Mouse (Mus musculus) forebrain, embryonic 14.5 days (tissue): ENCODE results near the gene Setd2. TPM values are rescaled to one million over a fixed set of nuclear protein-coding genes. Genes with fewer than 3 reads are reported as not detected.

ENCODE experiments used
- ATAC-seq: fragments of 200-750 bp; cut with Nextera tagmentation; 2 replicates; pipeline ENCODE4 v1.8.0; 2017; ENCODE audit warnings: mild to moderate bottlenecking, moderate library complexity
- DNase-seq: peaks from one replicate; pipeline ENCODE4 v3.0.0-alpha.2; 2015; ENCODE audit warnings: low spot score
- H3K27ac ChIP-seq: fragments of 300-500 bp; sonication (generic); 2 replicates; pipeline ENCODE4 v1.5.1; 2014; ENCODE audit warnings: low read depth, mild to moderate bottlenecking, control low read depth, low read length, moderate library complexity
- H3K27me3 ChIP-seq: fragments of 300-500 bp; sonication (generic); replicated peaks from 2 replicates; pipeline ENCODE4 v1.6.1; 2014; ENCODE audit warnings: low read length, control low read depth, mixed read lengths; ENCODE audit not compliant: control insufficient read depth, insufficient read depth
- H3K36me3 ChIP-seq: fragments of 300-500 bp; sonication (generic); 2 replicates; pipeline ENCODE4 v1.6.1; 2014; ENCODE audit warnings: low read length, control low read depth; ENCODE audit not compliant: control insufficient read depth, insufficient read depth
- H3K4me1 ChIP-seq: fragments of 300-500 bp; sonication (generic); 2 replicates; pipeline ENCODE4 v1.6.1; 2014; ENCODE audit warnings: antibody characterized with exemption, low read length, control low read depth; ENCODE audit not compliant: control insufficient read depth, insufficient read depth
- H3K4me2 ChIP-seq: fragments of 300-500 bp; sonication (generic); 2 replicates; pipeline ENCODE4 v1.6.1; 2014; ENCODE audit warnings: mild to moderate bottlenecking, control low read depth, low read length
- H3K4me3 ChIP-seq: fragments of 300-500 bp; sonication (generic); 2 replicates; pipeline ENCODE4 v1.5.1; 2014; ENCODE audit warnings: low read depth, low read length, control low read depth
- H3K9ac ChIP-seq: fragments of 300-500 bp; sonication (generic); 2 replicates; pipeline ENCODE4 v1.6.1; 2014; ENCODE audit warnings: mild to moderate bottlenecking, low read length, control low read depth, moderate library complexity
- H3K9me3 ChIP-seq: fragments of 300-500 bp; sonication (generic); replicated peaks from 2 replicates; pipeline ENCODE4 v1.6.1; 2016; ENCODE audit warnings: low read length, control low read depth, mixed read lengths; ENCODE audit not compliant: control insufficient read depth
- WGBS: fragments of 180-500 bp; shearing (Covaris S2); extraction: QIAGEN DNeasy Blood & Tissue Kit; methylation state at CpG from one replicate; pipeline ENCODE4 v1.1.7; 2014; 5-methylcytosine and 5-hydroxymethylcytosine counted together
- polyA plus RNA-seq: library from polyadenylated mRNA; unstranded; fragments of >200 nt; fragmentation: Nextera tagmentation; extraction: Ambion mirVana; gene quantifications from 2 replicates; pipeline ENCODE4 v1.2.1, GENCODE M21; 2014

Gene Setd2
- polyA plus RNA-seq, 1 experiment from 2014 or later: 36.1 TPM

DNA sequence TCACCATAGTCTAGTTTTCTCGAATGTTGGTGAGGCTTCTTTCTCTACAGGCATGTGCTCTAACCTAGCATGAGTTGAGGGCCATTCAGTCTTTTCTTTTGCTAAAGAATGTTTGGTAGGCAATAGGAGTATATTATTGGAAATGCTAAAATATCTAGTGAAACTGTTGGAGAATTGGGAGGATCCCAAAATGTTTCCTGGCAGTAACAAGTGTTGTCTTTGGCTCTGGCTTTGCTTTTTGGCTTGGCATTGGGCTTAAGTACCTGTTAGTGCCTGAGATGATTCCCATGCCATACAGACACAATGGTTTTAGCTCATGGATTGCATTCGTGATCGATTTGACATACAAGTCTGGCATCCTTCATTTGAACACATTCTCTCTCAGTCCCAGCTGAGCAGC lies 79.1 kb downstream of the Setd2 start:
- no peak overlapping the region for H3K4me2 ChIP-seq
- no peaks in the 10 kb centered on the region for H3K9me3 ChIP-seq
- H3K9ac ChIP-seq: no peak overlapping the region
- no peaks in the 10 kb centered on the region for H3K4me1 ChIP-seq
- 84% methylated on average over 3 of the region's 3 CpGs for WGBS
- H3K4me3 ChIP-seq: no peak overlapping the region
- no peak for ATAC-seq
- no peaks in the 10 kb centered on the region for H3K27me3 ChIP-seq
- H3K36me3 ChIP-seq: peaks cover 48% of the 10 kb centered on the region
- no peak for DNase-seq
- no peak overlapping the region for H3K27ac ChIP-seq

DNA sequence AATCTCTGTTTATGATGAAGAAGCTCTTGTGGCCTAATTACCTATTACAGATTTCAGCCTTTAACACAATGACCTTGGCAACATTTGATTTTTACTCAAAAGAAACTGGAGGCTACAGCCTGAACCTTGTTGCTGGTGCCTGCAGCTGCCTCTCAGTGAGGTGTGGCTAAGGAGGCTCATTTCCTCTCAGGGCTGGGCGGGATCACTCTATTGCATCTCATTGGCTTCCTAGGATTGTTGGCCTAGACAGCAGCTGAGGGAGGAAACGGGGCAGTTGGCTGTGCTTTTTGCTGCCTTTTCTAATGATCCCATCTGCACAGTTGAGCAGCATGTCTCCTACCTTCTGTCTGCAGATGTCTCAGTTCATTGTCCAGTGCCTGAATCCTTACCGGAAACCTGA lies 84.7 kb downstream of the Setd2 start:
- Histone ChIP-seq H3K4me1 (no peaks in the 10 kb centered on the region), H3K4me3 (no peak overlapping the region), H3K27ac (no peak overlapping the region), H3K36me3 (peaks cover 59% of the 10 kb centered on the region), H3K9me3 (no peaks in the 10 kb centered on the region), H3K27me3 (no peaks in the 10 kb centered on the region), H3K9ac (no peak overlapping the region), H3K4me2 (no peak overlapping the region)
- ATAC-seq (no peak), DNase-seq (no peak)
- 80% methylated on average over 3 of the region's 3 CpGs for WGBS

DNA sequence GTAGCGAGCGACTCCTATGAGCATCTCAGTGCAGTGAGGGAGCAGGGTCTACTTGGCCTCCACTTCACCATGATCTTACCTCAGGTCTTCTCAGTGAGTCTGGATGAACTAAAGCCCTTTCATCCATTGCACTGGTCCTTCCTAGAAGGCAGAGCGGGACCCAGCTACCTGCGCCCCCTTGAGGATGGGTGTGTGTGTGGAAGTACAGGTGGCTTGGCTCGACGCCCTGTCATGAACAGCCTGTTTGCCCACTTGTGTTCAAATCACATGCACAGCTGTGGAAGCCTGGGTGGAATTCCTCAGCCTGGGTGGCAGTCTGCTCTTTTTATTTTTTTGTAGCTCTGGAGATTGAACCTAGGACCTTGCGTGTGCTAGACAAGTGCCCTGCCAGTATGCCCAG lies 87.8 kb downstream of the Setd2 start:
- Histone ChIP-seq H3K4me2 (no peak overlapping the region), H3K27me3 (no peaks in the 10 kb centered on the region), H3K27ac (no peak overlapping the region), H3K36me3 (peaks cover 51% of the 10 kb centered on the region), H3K4me3 (no peak overlapping the region), H3K9me3 (no peaks in the 10 kb centered on the region), H3K9ac (no peak overlapping the region), H3K4me1 (peaks cover 9% of the 10 kb centered on the region; the same call in 1 of the 2 replicates)
- no peak for DNase-seq
- WGBS: 89% methylated on average over 7 of the region's 7 CpGs
- ATAC-seq: no peak

DNA sequence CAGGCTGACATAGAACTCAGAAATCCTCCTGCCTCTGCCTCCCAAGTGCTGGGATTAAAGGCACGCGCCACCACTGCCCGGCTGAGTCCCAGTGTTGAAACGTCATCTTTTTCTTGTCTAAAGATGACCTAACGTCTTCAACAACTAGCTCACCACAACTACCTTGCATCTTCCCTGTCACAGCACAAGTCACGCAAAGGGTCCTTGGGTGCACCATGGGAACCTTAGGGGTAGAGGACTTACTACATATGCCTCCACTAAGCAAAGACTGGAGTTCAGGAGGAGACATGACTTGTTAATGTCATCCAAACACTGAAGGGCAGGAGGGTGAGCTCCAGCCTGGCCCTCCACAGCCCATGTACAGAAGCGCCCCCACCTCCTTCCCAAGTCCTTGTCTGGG lies 88.3 kb downstream of the Setd2 start:
- H3K9ac ChIP-seq: no peak overlapping the region
- no peak overlapping the region for H3K27ac ChIP-seq
- no peaks in the 10 kb centered on the region for H3K27me3 ChIP-seq
- H3K4me1 ChIP-seq: peaks cover 12% of the 10 kb centered on the region; the same call in 1 of the 2 replicates
- H3K4me2 ChIP-seq: no peak overlapping the region
- no peak for DNase-seq
- no peaks in the 10 kb centered on the region for H3K9me3 ChIP-seq
- peaks cover 46% of the 10 kb centered on the region for H3K36me3 ChIP-seq
- no peak overlapping the region for H3K4me3 ChIP-seq
- no peak for ATAC-seq
- 95% methylated on average over 7 of the region's 7 CpGs for WGBS

DNA sequence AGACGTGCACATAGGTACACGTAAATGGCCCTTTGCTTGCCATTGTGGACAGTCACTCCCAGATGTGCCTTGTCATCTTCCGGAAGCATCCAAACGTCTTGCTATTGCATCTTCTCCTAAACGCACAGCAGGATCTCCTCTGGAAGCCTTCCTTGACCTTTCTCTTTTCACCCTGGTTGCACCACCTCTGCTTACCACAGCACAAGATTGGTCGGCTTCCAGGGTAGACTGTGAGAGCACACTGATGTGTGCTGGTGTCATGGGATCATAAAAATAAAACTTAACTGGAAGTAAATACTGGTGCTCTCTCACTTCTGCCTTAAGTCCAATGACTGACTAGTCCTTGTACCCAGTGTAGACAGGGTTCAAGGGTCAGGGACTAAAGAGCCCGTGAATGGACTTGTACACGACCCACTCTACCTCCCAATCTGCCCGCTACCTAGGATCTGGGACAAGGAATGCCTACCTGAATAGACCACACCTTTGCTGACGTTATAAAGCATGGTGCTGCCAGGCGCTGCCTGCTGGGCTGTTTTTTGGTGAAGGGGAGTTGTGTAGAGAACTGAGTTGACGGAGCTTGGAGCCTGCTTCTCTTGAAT lies 90.3 kb downstream of the Setd2 start:
- Histone ChIP-seq H3K4me3 (no peak overlapping the region), H3K4me1 (peaks cover 12% of the 10 kb centered on the region; the same call in 1 of the 2 replicates), H3K27me3 (no peaks in the 10 kb centered on the region), H3K9me3 (no peaks in the 10 kb centered on the region), H3K4me2 (no peak overlapping the region), H3K27ac (no peak overlapping the region), H3K9ac (no peak overlapping the region), H3K36me3 (peaks cover 37% of the 10 kb centered on the region)
- DNase-seq: no peak
- 86% methylated on average over 12 of the region's 12 CpGs for WGBS
- no peak for ATAC-seq

DNA sequence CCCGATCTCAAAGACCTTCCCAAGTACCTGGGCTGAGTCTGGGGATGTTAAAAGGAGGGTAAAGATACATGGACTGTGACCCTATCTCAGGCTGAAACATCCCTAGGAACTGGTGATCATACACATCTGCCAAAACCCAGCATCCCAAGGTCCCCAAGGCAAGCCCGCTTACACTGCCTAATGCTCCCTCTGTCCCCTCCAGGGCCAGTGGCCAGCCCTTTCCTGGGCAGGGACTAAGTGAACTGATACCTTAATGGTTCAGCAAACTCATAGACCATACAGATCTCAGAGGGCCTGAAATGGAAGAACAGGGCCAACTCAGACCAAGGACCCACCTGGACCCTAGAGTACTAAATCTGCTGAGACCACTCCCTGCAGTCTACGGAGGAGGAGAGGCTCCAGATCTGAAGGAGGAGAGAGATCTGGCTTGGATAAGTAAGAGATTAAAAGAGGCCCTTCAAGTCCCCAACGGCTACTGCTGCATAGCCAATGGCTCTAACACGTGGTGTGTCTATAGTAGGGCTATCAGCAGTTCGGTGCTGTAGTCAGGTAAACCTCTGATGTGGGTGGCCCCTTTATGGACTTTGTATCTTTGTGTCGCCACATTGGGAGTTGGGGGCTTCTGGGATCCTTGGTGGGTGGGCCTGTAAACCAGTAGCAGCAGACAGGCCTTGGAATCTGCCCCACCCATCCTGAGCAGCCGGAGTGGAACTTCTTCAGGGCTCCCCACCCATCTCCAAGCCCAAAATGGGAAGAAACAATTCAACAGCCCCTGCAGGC lies 91.2 kb downstream of the Setd2 start:
- Histone ChIP-seq H3K9ac (peak overlapping the region; percentile 78), H3K36me3 (peaks cover 28% of the 10 kb centered on the region), H3K4me1 (peaks cover 12% of the 10 kb centered on the region; the same call in 1 of the 2 replicates), H3K27ac (no peak overlapping the region; the same call in 1 of the 2 replicates), H3K27me3 (no peaks in the 10 kb centered on the region), H3K4me2 (peak overlapping the region; percentile 98), H3K4me3 (peak overlapping the region; percentile 47), H3K9me3 (no peaks in the 10 kb centered on the region)
- WGBS: 45% methylated on average over 8 of the region's 8 CpGs
- DNase-seq (no peak), ATAC-seq (no peak)

DNA sequence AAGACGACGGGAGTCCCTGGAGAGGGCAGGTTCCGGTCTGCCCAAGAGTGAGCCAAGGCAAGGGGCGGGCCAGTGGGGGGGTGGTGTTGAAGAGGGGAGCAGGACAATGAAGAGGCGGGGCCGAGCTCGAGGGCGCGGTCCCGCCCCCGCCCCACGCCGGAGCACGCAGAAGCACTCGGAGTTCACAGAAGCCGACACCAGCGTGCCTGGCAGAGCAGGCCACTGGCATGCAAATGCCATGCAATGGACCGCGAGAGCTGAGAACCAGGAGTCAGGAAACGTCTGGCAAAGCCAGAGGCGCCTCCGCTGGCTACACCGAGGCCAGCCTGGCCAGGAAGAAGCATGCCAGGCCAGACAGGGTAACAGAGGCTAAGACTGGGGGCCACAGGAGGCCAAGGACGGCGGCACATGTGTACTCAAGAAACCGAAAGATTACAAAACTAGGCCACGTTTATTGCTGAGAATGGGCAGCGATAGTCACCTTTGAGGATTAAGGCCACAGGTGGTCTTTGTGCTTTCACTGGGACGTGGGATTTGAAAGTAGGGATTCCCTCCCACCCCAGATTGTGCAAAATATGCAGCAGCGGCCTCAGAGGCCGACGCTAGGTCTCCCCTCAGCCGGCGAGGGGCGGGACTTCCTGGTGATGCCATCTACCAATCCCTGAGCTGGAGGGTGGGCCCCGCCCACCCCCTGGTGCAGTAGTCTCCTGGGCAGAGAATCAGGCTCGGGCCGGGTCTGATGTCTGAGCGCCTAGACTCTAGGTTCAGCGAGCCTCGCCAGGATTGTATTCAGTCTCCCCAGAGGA lies 92.2 kb downstream of the Setd2 start, which contains the start of gene Nradd:
TSS of gene Nradd (minus strand) at position 92 of the 806 bp plus-strand sequence.
- Histone ChIP-seq H3K36me3 (peaks cover 19% of the 10 kb centered on the region), H3K4me1 (peaks cover 12% of the 10 kb centered on the region; the same call in 1 of the 2 replicates), H3K4me3 (peak within 1 kb of the TSS; percentile 47), H3K9ac (peak within 1 kb of the TSS; percentile 78), H3K27me3 (no peaks in the 10 kb centered on the region), H3K9me3 (no peaks in the 10 kb centered on the region), H3K27ac (peak within 1 kb of the TSS; percentile 83), H3K4me2 (peak within 1 kb of the TSS; percentile 98)
- ATAC-seq (peak; percentile 97), DNase-seq (peak; percentile 97)
- WGBS: 1% methylated on average over 41 of the region's 41 CpGs

DNA sequence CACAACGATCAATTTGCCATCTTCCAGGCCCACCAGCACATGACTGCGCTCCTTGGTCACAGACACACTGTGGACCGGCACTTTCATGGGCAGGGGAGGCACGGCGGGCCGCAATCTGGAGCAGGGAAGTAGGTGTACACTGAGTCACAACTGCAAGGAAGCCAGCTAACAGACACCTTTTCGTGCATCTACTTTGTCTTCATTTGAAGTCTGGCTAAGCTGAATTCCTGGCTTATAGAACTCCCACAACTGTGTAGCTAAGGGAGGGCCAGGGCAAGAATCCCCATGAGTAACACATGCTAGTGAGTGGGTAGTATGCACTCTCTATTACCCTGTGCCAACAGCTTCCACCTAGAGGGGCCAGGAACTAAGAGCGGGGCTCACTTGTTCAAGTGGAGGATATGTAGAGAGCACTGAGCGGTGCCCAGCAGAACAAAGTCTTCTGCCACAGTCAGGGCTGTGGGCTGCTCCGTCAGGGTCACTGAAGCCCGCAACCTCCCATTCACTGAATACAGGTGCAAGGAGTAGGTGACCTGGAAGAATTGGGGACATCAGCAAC lies 93.0 kb downstream of the Setd2 start:
- H3K4me1 ChIP-seq: peaks cover 12% of the 10 kb centered on the region; the same call in 1 of the 2 replicates
- H3K36me3 ChIP-seq: peaks cover 14% of the 10 kb centered on the region
- peak overlapping the region; percentile 78 for H3K9ac ChIP-seq
- H3K9me3 ChIP-seq: no peaks in the 10 kb centered on the region
- H3K4me2 ChIP-seq: peak overlapping the region; percentile 98
- peak overlapping the region; percentile 83 for H3K27ac ChIP-seq
- peak overlapping the region; percentile 47 for H3K4me3 ChIP-seq
- WGBS: 70% methylated on average over 11 of the region's 11 CpGs
- DNase-seq: no peak
- H3K27me3 ChIP-seq: no peaks in the 10 kb centered on the region
- no peak for ATAC-seq
